Mouse (Mus musculus): ENCODE measurements around the gene Fndc9. TPM values are rescaled to one million over a fixed set of nuclear protein-coding genes. Genes with fewer than 3 reads are reported as not detected.

The Fndc9 gene
- polyA plus RNA-seq, 1 experiment: not detected

DNA sequence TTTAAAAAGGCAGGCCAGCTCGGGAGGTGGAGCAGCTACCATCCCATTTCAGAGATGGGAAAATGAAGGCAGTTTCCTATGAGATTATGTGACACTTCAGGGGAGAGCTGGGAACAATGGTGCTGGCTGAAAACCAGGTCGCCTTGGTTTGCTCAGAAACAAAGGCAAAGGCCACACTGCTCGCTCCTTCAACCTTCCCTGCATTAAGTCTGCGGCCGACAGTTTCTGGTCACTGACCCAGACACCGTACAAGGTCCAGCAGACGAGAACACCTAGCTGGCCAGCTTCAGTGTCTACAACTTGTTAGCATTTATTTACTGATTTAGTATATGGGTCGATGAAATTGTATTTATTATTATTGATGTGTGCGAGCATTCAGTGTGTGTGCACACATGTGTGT lies 30.5 kb upstream of the Fndc9 start:
- H3K27me3 ChIP-seq (ENCODE audit: control insufficient read depth, insufficient read depth, low read length, poor library complexity, severe bottlenecking): no peaks in the 10 kb centered on the region
- H3K4me3 ChIP-seq (ENCODE audit: low read depth, low read length): no peak overlapping the region
- no peaks in the 10 kb centered on the region for H3K4me1 ChIP-seq (ENCODE audit: control insufficient read depth, insufficient read depth, low read length)
- no peaks in the 10 kb centered on the region for H3K9me3 ChIP-seq (replicated peaks; ENCODE audit: control insufficient read depth, insufficient read depth, low read length, poor library complexity, severe bottlenecking)
- TF ChIP-seq EP300 (IDR thresholded peaks at IDR 0.05; ENCODE audit: insufficient read depth, low read depth, low read length) (no peak), POLR2A (IDR thresholded peaks at IDR 0.05; ENCODE audit: insufficient read depth, low read length) (no peak), CTCF (IDR thresholded peaks at IDR 0.05; ENCODE audit: low read depth, low read length) (no peak)
- H3K9ac ChIP-seq (ENCODE audit: low read depth, poor library complexity, severe bottlenecking): no peak overlapping the region
- H3K27ac ChIP-seq (ENCODE audit: insufficient read depth, low read length): no peak overlapping the region
- H3K36me3 ChIP-seq (ENCODE audit: control insufficient read depth, insufficient read depth, low read length, poor library complexity, severe bottlenecking): no peaks in the 10 kb centered on the region

DNA sequence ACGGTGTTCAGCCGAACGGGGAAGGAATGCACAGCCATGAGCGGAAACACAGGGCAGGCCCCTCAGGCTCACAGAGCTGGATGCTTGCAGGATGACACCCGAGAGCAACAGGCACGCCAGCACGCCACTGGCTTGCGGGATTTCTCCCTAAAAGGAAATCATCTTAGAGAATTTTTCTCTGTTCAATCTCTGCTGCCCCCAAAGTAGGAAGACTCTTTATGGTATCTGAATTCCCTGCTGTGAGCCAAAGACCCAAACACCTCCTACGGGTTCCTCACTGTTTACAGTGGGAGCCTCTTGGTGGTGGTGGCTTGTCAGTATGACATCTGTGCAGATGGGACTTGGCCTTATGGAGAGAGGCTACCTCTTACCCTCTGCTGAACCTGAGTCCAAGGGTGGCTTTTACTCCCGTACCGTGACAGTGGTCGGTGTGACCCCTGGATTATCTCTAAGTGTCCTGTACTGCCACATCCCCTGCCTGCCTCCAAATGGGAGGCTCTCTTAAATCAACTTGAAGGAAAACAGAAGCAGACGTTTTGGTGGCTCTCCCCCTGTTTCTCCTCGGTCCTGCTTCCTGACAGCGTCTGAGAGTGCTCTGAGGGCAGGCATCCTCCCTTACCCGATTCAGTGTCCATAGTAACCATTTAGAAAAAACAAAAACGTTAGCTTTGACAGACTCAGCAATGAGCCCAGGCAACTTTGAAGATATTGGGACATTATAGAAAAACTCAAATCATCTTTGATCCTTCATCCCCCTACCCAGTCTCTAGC lies 29.5 kb upstream of the Fndc9 start:
- TF ChIP-seq EP300 (IDR thresholded peaks at IDR 0.05; ENCODE audit: insufficient read depth, low read depth, low read length): no peak
- TF ChIP-seq POLR2A (IDR thresholded peaks at IDR 0.05; ENCODE audit: insufficient read depth, low read length): no peak
- no peak for TF ChIP-seq CTCF (IDR thresholded peaks at IDR 0.05; ENCODE audit: low read depth, low read length)
- no peak overlapping the region for H3K9ac ChIP-seq (ENCODE audit: low read depth, poor library complexity, severe bottlenecking)
- H3K27ac ChIP-seq (ENCODE audit: insufficient read depth, low read length): no peak overlapping the region

GRCm38 (mm10) chr11:46209884-46210283 lies 25.4 kb upstream of the Fndc9 start:
- H3K27me3 ChIP-seq (ENCODE audit: control insufficient read depth, insufficient read depth, low read length, poor library complexity, severe bottlenecking): no peaks in the 10 kb centered on the region
- TF ChIP-seq CTCF (IDR thresholded peaks at IDR 0.05; ENCODE audit: low read depth, low read length): no peak
- H3K9ac ChIP-seq (ENCODE audit: low read depth, poor library complexity, severe bottlenecking): no peak overlapping the region
- H3K4me3 ChIP-seq (ENCODE audit: low read depth, low read length): no peak overlapping the region
- no peaks in the 10 kb centered on the region for H3K4me1 ChIP-seq (ENCODE audit: control insufficient read depth, insufficient read depth, low read length)
- H3K27ac ChIP-seq (ENCODE audit: insufficient read depth, low read length): no peak overlapping the region
- no peaks in the 10 kb centered on the region for H3K36me3 ChIP-seq (ENCODE audit: control insufficient read depth, insufficient read depth, low read length, poor library complexity, severe bottlenecking)
- no peaks in the 10 kb centered on the region for H3K9me3 ChIP-seq (replicated peaks; ENCODE audit: control insufficient read depth, insufficient read depth, low read length, poor library complexity, severe bottlenecking)

More for the DNA sequence above, 29.5 kb upstream of the Fndc9 start:
- Histone ChIP-seq H3K36me3 (ENCODE audit: control insufficient read depth, insufficient read depth, low read length, poor library complexity, severe bottlenecking) (no peaks in the 10 kb centered on the region), H3K9me3 (replicated peaks; ENCODE audit: control insufficient read depth, insufficient read depth, low read length, poor library complexity, severe bottlenecking) (no peaks in the 10 kb centered on the region), H3K4me3 (ENCODE audit: low read depth, low read length) (no peak overlapping the region), H3K27me3 (ENCODE audit: control insufficient read depth, insufficient read depth, low read length, poor library complexity, severe bottlenecking) (no peaks in the 10 kb centered on the region), H3K4me1 (ENCODE audit: control insufficient read depth, insufficient read depth, low read length) (no peaks in the 10 kb centered on the region)

- Histone ChIP-seq H3K4me1 (ENCODE audit: control insufficient read depth, insufficient read depth, low read length) (no peaks in the 10 kb centered on the region), H3K27ac (ENCODE audit: insufficient read depth, low read length) (no peak overlapping the region), H3K36me3 (ENCODE audit: control insufficient read depth, insufficient read depth, low read length, poor library complexity, severe bottlenecking) (no peaks in the 10 kb centered on the region), H3K9me3 (replicated peaks; ENCODE audit: control insufficient read depth, insufficient read depth, low read length, poor library complexity, severe bottlenecking) (no peaks in the 10 kb centered on the region), H3K27me3 (ENCODE audit: control insufficient read depth, insufficient read depth, low read length, poor library complexity, severe bottlenecking) (no peaks in the 10 kb centered on the region), H3K9ac (ENCODE audit: low read depth, poor library complexity, severe bottlenecking) (no peak overlapping the region), H3K4me3 (ENCODE audit: low read depth, low read length) (no peak overlapping the region)
- TF ChIP-seq CTCF (IDR thresholded peaks at IDR 0.05; ENCODE audit: low read depth, low read length): no peak
- TF ChIP-seq EP300 (IDR thresholded peaks at IDR 0.05; ENCODE audit: insufficient read depth, low read depth, low read length): no peak
- no peak for TF ChIP-seq POLR2A (IDR thresholded peaks at IDR 0.05; ENCODE audit: insufficient read depth, low read length)
These were observed 23.5 kb upstream of the Fndc9 start for GRCm38 (mm10) chr11:46211858-46212257.

DNA sequence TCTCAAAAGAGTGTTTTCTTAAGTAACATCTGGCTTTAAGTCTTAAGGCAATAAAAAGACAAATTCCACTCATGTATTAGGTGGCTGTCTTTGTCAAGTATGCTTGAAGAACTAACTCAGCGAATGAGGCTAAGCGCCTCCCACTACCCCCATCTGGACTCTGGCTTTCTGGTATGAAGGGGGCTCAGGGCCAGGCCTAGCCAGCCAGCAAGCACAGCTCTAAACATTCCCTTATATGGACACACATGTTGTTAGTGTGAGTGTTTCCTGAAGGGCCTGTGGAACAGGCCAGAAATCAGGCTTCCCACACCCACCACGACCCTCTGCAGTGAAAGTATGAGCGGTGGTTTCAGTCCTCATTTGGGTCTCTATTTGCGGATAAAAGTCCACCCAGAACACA lies 21.5 kb upstream of the Fndc9 start:
- no peak overlapping the region for H3K4me3 ChIP-seq (ENCODE audit: low read depth, low read length)
- H3K9me3 ChIP-seq (replicated peaks; ENCODE audit: control insufficient read depth, insufficient read depth, low read length, poor library complexity, severe bottlenecking): no peaks in the 10 kb centered on the region
- no peak overlapping the region for H3K27ac ChIP-seq (ENCODE audit: insufficient read depth, low read length)
- TF ChIP-seq CTCF (IDR thresholded peaks at IDR 0.05; ENCODE audit: low read depth, low read length): no peak
- no peak for TF ChIP-seq POLR2A (IDR thresholded peaks at IDR 0.05; ENCODE audit: insufficient read depth, low read length)
- TF ChIP-seq EP300 (IDR thresholded peaks at IDR 0.05; ENCODE audit: insufficient read depth, low read depth, low read length): no peak
- H3K27me3 ChIP-seq (ENCODE audit: control insufficient read depth, insufficient read depth, low read length, poor library complexity, severe bottlenecking): no peaks in the 10 kb centered on the region
- no peak overlapping the region for H3K9ac ChIP-seq (ENCODE audit: low read depth, poor library complexity, severe bottlenecking)
- no peaks in the 10 kb centered on the region for H3K36me3 ChIP-seq (ENCODE audit: control insufficient read depth, insufficient read depth, low read length, poor library complexity, severe bottlenecking)
- H3K4me1 ChIP-seq (ENCODE audit: control insufficient read depth, insufficient read depth, low read length): no peaks in the 10 kb centered on the region

DNA sequence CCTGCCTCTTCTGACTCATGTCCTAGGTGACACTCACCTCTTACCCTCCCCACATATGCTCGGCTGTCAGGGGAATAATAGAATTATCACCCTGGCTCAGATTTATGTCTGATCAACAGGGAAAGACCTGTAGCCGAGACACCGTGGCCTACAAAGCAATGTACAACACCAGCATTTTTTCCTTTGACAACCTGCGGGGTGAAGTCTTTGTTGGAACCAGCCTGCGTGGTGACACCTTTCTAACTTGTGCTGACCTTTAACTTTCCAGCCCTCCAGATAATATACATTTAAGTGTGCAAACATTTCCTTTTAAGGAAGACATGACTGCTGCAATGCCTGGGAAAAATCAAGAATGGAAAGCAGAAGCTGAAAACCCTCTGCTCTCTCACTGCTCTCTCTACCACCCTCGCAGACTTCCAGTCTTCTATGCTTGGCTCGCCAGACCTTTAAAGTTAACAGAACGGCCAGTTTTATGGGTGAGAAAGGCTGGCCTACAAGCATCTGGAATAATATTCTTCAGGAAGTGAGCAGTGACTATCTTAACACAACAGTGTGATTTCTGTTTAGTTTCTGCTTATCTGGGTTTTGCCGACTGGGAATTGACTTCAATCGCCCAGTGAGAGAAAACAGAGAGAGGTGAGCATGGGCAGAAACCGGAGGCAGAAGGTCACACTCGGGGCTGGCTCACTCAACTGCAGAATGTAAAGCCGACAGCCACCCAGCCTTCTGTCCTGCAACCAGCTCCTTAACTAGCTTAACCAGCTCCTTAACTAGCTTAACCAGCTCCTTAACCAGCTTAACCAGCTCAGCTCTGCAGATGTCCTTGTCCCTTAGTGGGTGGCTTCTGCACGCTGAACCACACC lies 20.7 kb upstream of the Fndc9 start:
- H3K36me3 ChIP-seq (ENCODE audit: control insufficient read depth, insufficient read depth, low read length, poor library complexity, severe bottlenecking): no peaks in the 10 kb centered on the region
- no peak overlapping the region for H3K27ac ChIP-seq (ENCODE audit: insufficient read depth, low read length)
- H3K4me1 ChIP-seq (ENCODE audit: control insufficient read depth, insufficient read depth, low read length): no peaks in the 10 kb centered on the region
- no peaks in the 10 kb centered on the region for H3K27me3 ChIP-seq (ENCODE audit: control insufficient read depth, insufficient read depth, low read length, poor library complexity, severe bottlenecking)
- H3K4me3 ChIP-seq (ENCODE audit: low read depth, low read length): no peak overlapping the region
- H3K9ac ChIP-seq (ENCODE audit: low read depth, poor library complexity, severe bottlenecking): no peak overlapping the region
- no peaks in the 10 kb centered on the region for H3K9me3 ChIP-seq (replicated peaks; ENCODE audit: control insufficient read depth, insufficient read depth, low read length, poor library complexity, severe bottlenecking)
- TF ChIP-seq EP300 (IDR thresholded peaks at IDR 0.05; ENCODE audit: insufficient read depth, low read depth, low read length): no peak
- no peak for TF ChIP-seq POLR2A (IDR thresholded peaks at IDR 0.05; ENCODE audit: insufficient read depth, low read length)
- TF ChIP-seq CTCF (IDR thresholded peaks at IDR 0.05; ENCODE audit: low read depth, low read length): no peak

Measured in ES-Bruce4 (cell line).